Mouse (Mus musculus): ENCODE results near the gene Doc2g.
"Not testable (repeated sequence)": the region's sequence is repeated elsewhere in the genome, so short reads cannot be mapped to it uniquely, and the experiment has no call there.

Doc2g gene

GRCm38 (mm10) chr19:4015635-4016034 is 12.5 kb downstream of the Doc2g start:
- DNase-seq (ENCODE audit: low spot score in 2 of 2) = no peak

GRCm38 (mm10) chr19:4017921-4018587 is 14.9 kb downstream of the Doc2g start:
- no peak for DNase-seq (ENCODE audit: low spot score in 2 of 2)

GRCm38 (mm10) chr19:4018743-4019583 is 15.8 kb downstream of the Doc2g start:
- peak; percentile 46 to 63 for DNase-seq (ENCODE audit: low spot score in 2 of 2)

DNA sequence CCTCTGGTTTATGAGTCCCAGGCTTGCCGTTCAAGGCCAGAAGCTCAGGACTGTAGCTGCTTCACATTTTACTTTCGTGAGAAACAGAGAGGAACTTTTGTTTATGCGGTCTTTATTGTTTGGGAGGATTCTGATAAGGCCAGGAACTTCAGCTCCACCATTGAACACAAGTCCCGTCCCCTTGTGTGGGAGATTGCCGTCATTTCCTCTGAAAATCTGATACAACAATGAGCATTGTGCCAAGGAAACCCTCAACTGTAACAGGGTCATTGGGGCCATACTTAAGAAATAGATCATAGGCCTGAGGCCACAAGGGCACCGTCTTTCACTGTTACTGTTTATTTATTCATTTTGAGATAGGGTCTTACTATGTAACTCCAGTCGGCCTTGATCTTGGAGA is 20.1 kb downstream of the Doc2g start:
- no peak for DNase-seq (ENCODE audit: low spot score in 2 of 2)

- DNase-seq (ENCODE audit: low spot score in 2 of 2) = no peak
Measured at GRCm38 (mm10) chr19:4027576-4027975, 24.5 kb downstream of the Doc2g start.

GRCm38 (mm10) chr19:4032668-4033067 is 29.6 kb downstream of the Doc2g start:
- DNase-seq (ENCODE audit: low spot score in 2 of 2) = no peak

- no peak for DNase-seq (ENCODE audit: low spot score in 2 of 2)
Measured at GRCm38 (mm10) chr19:4033298-4033697, 30.2 kb downstream of the Doc2g start.

DNA sequence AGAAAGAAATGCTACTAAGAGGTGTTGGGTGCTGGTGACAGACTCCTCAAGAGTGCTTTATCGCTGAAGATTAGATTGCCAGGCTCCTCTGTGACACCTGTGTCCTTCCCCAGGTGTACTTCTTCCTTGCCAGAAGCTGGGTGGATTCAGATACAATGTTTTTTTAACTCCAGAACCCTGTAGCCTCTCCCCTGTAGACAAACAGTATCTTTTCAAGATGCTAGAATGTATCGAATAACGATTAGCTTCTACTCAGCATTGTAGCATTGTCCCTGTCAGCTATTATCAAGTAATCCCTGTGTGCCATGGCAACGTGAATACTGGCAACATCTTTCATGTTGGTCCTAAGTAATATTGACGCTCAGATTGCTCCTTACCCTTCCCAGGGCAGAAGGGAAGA is 30.6 kb downstream of the Doc2g start:
- no peak for DNase-seq (ENCODE audit: low spot score in 2 of 2)

DNA sequence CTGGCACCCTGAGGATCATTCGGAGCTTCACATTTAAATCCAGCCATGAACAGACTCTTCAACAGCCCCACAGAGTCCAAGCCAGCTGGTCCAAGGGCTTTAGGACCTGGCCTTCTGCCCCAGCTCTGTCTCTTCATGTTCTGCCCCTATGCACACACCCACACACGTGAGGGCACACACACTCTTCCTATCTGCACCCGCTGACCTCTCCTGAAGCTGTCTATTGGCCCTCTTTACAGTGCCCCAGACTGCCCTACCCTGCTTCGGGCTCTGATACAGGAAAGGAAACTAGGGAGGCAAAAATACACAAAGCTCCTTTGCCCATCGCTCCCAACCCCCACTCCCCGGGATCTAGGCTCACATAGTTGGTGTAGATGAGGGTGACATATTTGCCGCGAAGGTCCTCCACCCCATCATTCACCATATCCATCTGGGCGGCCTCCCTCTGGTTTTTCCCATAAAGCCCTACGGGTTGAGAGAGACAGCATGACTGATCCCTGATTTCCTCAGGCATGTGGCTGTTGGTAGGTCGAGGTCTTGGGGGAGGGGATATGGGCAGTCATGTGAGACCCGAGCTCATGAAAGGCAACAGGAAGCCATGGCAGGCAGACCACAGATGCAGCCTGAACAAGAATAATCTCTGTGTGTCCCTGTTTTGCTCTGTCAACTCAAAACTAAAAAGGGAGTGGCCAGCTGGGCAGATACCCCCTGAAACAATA is 33.4 kb downstream of the Doc2g start:
- no peak for DNase-seq (ENCODE audit: low spot score in 2 of 2)

GRCm38 (mm10) chr19:4037154-4037787 is 34.2 kb downstream of the Doc2g start:
- DNase-seq (ENCODE audit: low spot score in 2 of 2) = not testable (repeated sequence)

- peak; percentile 75 to 80 for DNase-seq (ENCODE audit: low spot score in 2 of 2)
Measured at GRCm38 (mm10) chr19:4037788-4038232, 34.7 kb downstream of the Doc2g start, which contains the start of gene Gstp1. Gene Gstp1 (minus strand): TSS chr19:4037985.

GRCm38 (mm10) chr19:4040941-4041340 is 37.8 kb downstream of the Doc2g start:
- DNase-seq (ENCODE audit: low spot score in 2 of 2) = not testable (repeated sequence)

- peak in 1 of 2 experiments; percentile 2 for DNase-seq (ENCODE audit: low spot score in 2 of 2)
Measured at GRCm38 (mm10) chr19:4041500-4041899, 38.4 kb downstream of the Doc2g start.

DNA sequence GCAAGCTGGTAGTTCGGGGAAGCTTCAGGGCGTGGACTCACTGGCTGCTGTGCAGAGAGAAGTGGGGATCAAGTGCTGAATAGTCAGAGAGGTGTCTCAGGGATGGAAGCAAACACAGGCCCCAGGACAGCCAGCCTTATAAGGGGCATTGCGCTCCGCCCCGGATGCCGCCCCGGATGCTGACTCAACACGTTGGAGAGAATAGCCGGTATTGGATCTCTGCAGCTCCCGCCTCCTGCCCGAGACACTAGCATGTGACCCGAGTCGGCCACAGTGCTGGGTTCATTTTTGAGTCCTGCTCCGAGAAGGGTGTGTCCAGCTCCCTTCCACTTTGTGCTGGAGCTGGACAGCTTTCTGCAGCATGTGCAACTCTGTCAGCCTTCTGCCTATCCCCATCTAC is 39.0 kb downstream of the Doc2g start:
- DNase-seq (ENCODE audit: low spot score in 2 of 2) = no peak

- not testable (repeated sequence) for DNase-seq (ENCODE audit: low spot score in 2 of 2)
Measured at GRCm38 (mm10) chr19:4044109-4044508, 41.0 kb downstream of the Doc2g start.

DNA sequence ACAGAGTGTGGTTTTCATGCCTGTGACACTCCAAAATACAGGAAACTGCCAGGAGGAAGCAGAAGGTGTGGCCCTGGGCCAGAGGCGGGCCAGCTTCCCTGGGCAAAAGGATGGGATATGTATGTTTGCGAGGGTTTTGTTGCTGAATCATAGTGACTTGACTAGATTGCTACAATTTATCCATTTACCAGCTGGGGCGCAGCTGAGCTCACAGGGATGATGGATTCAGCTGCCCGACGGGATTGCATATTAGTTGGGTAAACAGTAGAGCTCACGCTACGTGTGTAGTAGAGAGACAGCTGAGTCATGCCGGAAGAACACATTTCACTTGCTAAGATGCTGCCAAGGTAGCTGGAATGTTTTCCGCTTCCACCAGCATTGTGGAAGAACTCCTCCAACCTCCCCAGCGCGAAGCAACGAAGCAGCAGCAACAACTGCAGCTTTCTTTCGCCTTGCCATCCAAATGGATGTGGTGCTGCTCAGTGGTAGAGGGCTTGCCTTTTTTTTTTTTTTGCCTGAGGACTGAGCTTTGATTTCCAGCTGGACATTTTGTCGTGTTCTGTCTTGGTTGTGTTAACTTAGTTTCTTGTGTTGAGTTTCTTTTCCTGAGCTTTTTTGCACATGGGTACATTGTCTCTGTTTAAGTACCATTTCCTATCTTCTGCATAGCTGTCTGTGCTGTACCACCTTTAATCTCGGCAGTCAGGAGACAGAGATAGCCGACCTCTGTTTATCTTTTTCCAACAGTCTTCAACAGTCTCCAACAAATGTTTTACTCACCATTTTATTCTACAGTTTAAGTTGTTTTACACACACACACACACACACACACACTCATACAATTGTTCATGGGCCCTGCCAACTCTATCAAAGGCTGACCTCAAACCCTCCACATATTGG is 43.1 kb downstream of the Doc2g start, which contains the start of gene Gstp2:
TSS of gene Gstp2 (minus strand) at position 58 of the 900 bp plus-strand sequence.
- DNase-seq (ENCODE audit: low spot score in 2 of 2) = peak; percentile 55 to 56

- no peak for DNase-seq (ENCODE audit: low spot score in 2 of 2)
Measured at GRCm38 (mm10) chr19:4046866-4047254, 43.7 kb downstream of the Doc2g start.

GRCm38 (mm10) chr19:4047859-4048258 is 44.7 kb downstream of the Doc2g start:
- peak; percentile 49 to 65 for DNase-seq (ENCODE audit: low spot score in 2 of 2)

GRCm38 (mm10) chr19:4049069-4049468 is 46.0 kb downstream of the Doc2g start:
- not testable (repeated sequence) for DNase-seq (ENCODE audit: low spot score in 2 of 2)

DNA sequence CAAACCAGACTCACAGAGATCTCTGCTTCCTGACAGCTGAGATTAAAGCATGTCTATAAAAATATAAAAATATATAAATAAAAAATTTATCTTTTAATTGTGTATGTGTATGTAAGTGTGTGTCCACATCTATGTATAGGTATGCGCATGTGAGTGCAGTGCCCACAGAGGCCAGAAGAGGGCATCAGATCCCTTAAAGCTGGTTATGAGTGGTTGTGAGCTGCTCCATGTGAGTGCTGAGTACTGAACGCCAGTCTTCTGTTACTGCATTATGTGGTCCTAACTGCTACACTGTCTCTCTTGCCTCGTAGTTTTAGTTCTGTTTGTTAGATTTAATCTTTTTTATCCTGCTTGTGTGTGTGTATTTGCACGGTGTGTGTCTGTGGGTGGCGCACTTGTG is 47.9 kb downstream of the Doc2g start:
- no peak for DNase-seq (ENCODE audit: low spot score in 2 of 2)
